Mouse (Mus musculus): ENCODE measurements around the gene Vmn2r10.
"Not testable (repeated sequence)": the region's sequence is repeated elsewhere in the genome, so short reads cannot be mapped to it uniquely, and the experiment has no call there.

The Vmn2r10 gene

GRCm38 (mm10) chr5:109006427-109006826 is at the start of gene Vmn2r10:
TSS of gene Vmn2r10 (minus strand) at chr5:109006527.
- not testable (repeated sequence) for DNase-seq

GRCm38 (mm10) chr5:109055286-109055685 is 49.0 kb upstream of the Vmn2r10 start:
- DNase-seq: no peak

- DNase-seq: peak in 1 of 2 experiments; percentile 14
Observed at GRCm38 (mm10) chr5:109032591-109032990, 26.3 kb upstream of the Vmn2r10 start.

GRCm38 (mm10) chr5:108988924-108989323 is 17.4 kb downstream of the Vmn2r10 start:
- no peak for DNase-seq

Measured in kidney, postnatal 36 days (tissue).